Comparison of ENCODE assay signal across 9 mouse cellular contexts in genomic region chr7:92027049-92027448, GRCm38 (mm10).
DNase-seq lines count a peak whose midpoint lies in the region; ATAC-seq lines count a peak whose summit lies in the region.
"Had no signal": no experiment of that assay in that cellular context is flagged by ENCODE, and none has a peak within 500 bp of the region (broad histone marks: within the 10 kb centered on the region; RNA-seq: fewer than 3 reads in every experiment).

No protein-coding gene starts in this region.

- no peak overlapping the region for H3K27ac ChIP-seq in forebrain, embryonic 10.5 days
- no peak overlapping the region for H3K27ac ChIP-seq in kidney, embryonic 15.5 days
- no peak overlapping the region for H3K27ac ChIP-seq in liver, embryonic 11.5 days (ENCODE audit: low read depth, low read length)
- H3K27ac ChIP-seq: heart, embryonic 13.5 days had no signal

- H3K36me3 ChIP-seq in forebrain, embryonic 10.5 days (replicated peaks), result no peaks in the 10 kb centered on the region
- no peaks in the 10 kb centered on the region for H3K36me3 ChIP-seq in kidney, embryonic 15.5 days
- H3K36me3 ChIP-seq in liver, embryonic 11.5 days (ENCODE audit: control insufficient read depth, insufficient read depth, low read length), result no peaks in the 10 kb centered on the region
- H3K36me3 ChIP-seq: heart, embryonic 13.5 days had no signal

- H3K4me2 ChIP-seq in kidney, embryonic 15.5 days, result no peak overlapping the region
- no peak overlapping the region for H3K4me2 ChIP-seq in liver, embryonic 11.5 days
- H3K4me2 ChIP-seq: heart, embryonic 13.5 days had no signal

- no peak overlapping the region for H3K9ac ChIP-seq in kidney, embryonic 15.5 days
- no peak overlapping the region for H3K9ac ChIP-seq in liver, embryonic 11.5 days (ENCODE audit: low read depth, low read length)
- H3K9ac ChIP-seq: heart, embryonic 13.5 days had no signal

- ATAC-seq in kidney, embryonic 15.5 days (replicated peaks; ENCODE audit: low FRiP score), result peak; percentile 54; the same call in 1 of the 2 replicates
- peak; percentile 60; the same call in 1 of the 2 replicates for ATAC-seq in liver, embryonic 11.5 days (replicated peaks; ENCODE audit: low FRiP score)

- H3K4me1 ChIP-seq in forebrain, embryonic 10.5 days, result no peaks in the 10 kb centered on the region
- no peaks in the 10 kb centered on the region for H3K4me1 ChIP-seq in kidney, embryonic 15.5 days
- no peaks in the 10 kb centered on the region for H3K4me1 ChIP-seq in liver, embryonic 11.5 days (replicated peaks; ENCODE audit: control insufficient read depth, insufficient read depth, low read length)
- H3K4me1 ChIP-seq: heart, embryonic 13.5 days had no signal

- peak; percentile 1 for DNase-seq in urinary bladder, adult 18-20 months (ENCODE audit: low spot score in 2 of 2)
- DNase-seq in urinary bladder, postnatal 10 days (ENCODE audit: low spot score), result no peak
- peak; percentile 36 for DNase-seq in c-Kit-positive CD71-negative TER-119-negative erythroid progenitor cells, embryonic 14.5 days (ENCODE audit: low read depth)
- DNase-seq in forebrain, embryonic 10.5 days (ENCODE audit: extremely low spot score, low spot score), result peak; percentile 72
- peak; percentile 40 for DNase-seq in liver, embryonic 11.5 days (ENCODE audit: low spot score)
- peak; percentile 52 for DNase-seq in ovary, postnatal 36 days (ENCODE audit: low spot score)
- peak; percentile 20 to 65 for DNase-seq in urinary bladder, postnatal 4 days (ENCODE audit: low spot score in 2 of 2)

- no peak overlapping the region for H3K4me3 ChIP-seq in forebrain, embryonic 10.5 days
- H3K4me3 ChIP-seq in kidney, embryonic 15.5 days (replicated peaks), result no peak overlapping the region
- no peak overlapping the region for H3K4me3 ChIP-seq in liver, embryonic 11.5 days (ENCODE audit: low read depth, low read length)
- H3K4me3 ChIP-seq: heart, embryonic 13.5 days had no signal

- H3K9me3 ChIP-seq in forebrain, embryonic 10.5 days, result no peaks in the 10 kb centered on the region
- H3K9me3 ChIP-seq in kidney, embryonic 15.5 days (replicated peaks), result no peaks in the 10 kb centered on the region
- H3K9me3 ChIP-seq in liver, embryonic 11.5 days (ENCODE audit: control insufficient read depth, low read length), result no peaks in the 10 kb centered on the region
- H3K9me3 ChIP-seq: heart, embryonic 13.5 days had no signal

- H3K27me3 ChIP-seq in forebrain, embryonic 10.5 days (ENCODE audit: poor library complexity, severe bottlenecking), result no peaks in the 10 kb centered on the region
- no peaks in the 10 kb centered on the region for H3K27me3 ChIP-seq in kidney, embryonic 15.5 days
- no peaks in the 10 kb centered on the region for H3K27me3 ChIP-seq in liver, embryonic 11.5 days (replicated peaks; ENCODE audit: control insufficient read depth, insufficient read depth, low read length)
- H3K27me3 ChIP-seq: heart, embryonic 13.5 days had no signal

- WGBS in forebrain, embryonic 10.5 days, result 42% methylated on average over 7 of the region's 7 CpGs
- WGBS in kidney, embryonic 15.5 days, result 39% methylated on average over 7 of the region's 7 CpGs
- WGBS in liver, embryonic 11.5 days, result 41% methylated on average over 7 of the region's 7 CpGs
